Mouse (Mus musculus): ENCODE measurements around the gene Gm10803. TPM values are rescaled to one million over a fixed set of nuclear protein-coding genes. Genes with fewer than 3 reads are reported as not detected.

Gm10803 gene
- polyA plus RNA-seq, 1 experiment from 2014 or later, result not detected

GRCm38 (mm10) chr2:93581271-93581670 lies 20.9 kb downstream of the Gm10803 start:
- Histone ChIP-seq H3K27me3 (ENCODE audit: control insufficient read depth, insufficient read depth, low read depth, low read length) (no peaks in the 10 kb centered on the region), H3K4me3 (ENCODE audit: low read depth, low read length) (no peak overlapping the region), H3K4me2 (ENCODE audit: low read depth, low read length) (no peak overlapping the region), H3K9ac (ENCODE audit: low read depth, low read length) (no peak overlapping the region), H3K27ac (ENCODE audit: low read length) (no peak overlapping the region), H3K36me3 (ENCODE audit: control insufficient read depth, insufficient read depth) (no peaks in the 10 kb centered on the region), H3K4me1 (ENCODE audit: control insufficient read depth, low read depth, low read length) (no peaks in the 10 kb centered on the region), H3K9me3 (replicated peaks; ENCODE audit: control insufficient read depth, low read length) (no peaks in the 10 kb centered on the region)
- WGBS (ENCODE audit: insufficient replicate concordance), result 36% methylated on average over 3 of the region's 3 CpGs
- no peak for ATAC-seq (ENCODE audit: low read depth)

- Histone ChIP-seq H3K4me3 (ENCODE audit: low read depth, low read length) (no peak overlapping the region), H3K27me3 (ENCODE audit: control insufficient read depth, insufficient read depth, low read depth, low read length) (no peaks in the 10 kb centered on the region), H3K27ac (ENCODE audit: low read length) (no peak overlapping the region), H3K4me1 (ENCODE audit: control insufficient read depth, low read depth, low read length) (no peaks in the 10 kb centered on the region), H3K36me3 (ENCODE audit: control insufficient read depth, insufficient read depth) (no peaks in the 10 kb centered on the region), H3K9me3 (replicated peaks; ENCODE audit: control insufficient read depth, low read length) (no peaks in the 10 kb centered on the region), H3K9ac (ENCODE audit: low read depth, low read length) (no peak overlapping the region), H3K4me2 (ENCODE audit: low read depth, low read length) (no peak overlapping the region)
- 31% methylated on average over 1 of the region's 1 CpGs for WGBS (ENCODE audit: insufficient replicate concordance)
- no peak for ATAC-seq (ENCODE audit: low read depth)
Measured at GRCm38 (mm10) chr2:93585821-93586220, 25.5 kb downstream of the Gm10803 start.

GRCm38 (mm10) chr2:93587446-93587845 lies 27.1 kb downstream of the Gm10803 start:
- 61% methylated on average over 6 of the region's 6 CpGs for WGBS (ENCODE audit: insufficient replicate concordance)
- Histone ChIP-seq H3K36me3 (ENCODE audit: control insufficient read depth, insufficient read depth) (no peaks in the 10 kb centered on the region), H3K9me3 (replicated peaks; ENCODE audit: control insufficient read depth, low read length) (no peaks in the 10 kb centered on the region), H3K27ac (ENCODE audit: low read length) (no peak overlapping the region), H3K4me2 (ENCODE audit: low read depth, low read length) (no peak overlapping the region), H3K9ac (ENCODE audit: low read depth, low read length) (no peak overlapping the region), H3K4me3 (ENCODE audit: low read depth, low read length) (no peak overlapping the region), H3K4me1 (ENCODE audit: control insufficient read depth, low read depth, low read length) (no peaks in the 10 kb centered on the region), H3K27me3 (ENCODE audit: control insufficient read depth, insufficient read depth, low read depth, low read length) (no peaks in the 10 kb centered on the region)
- ATAC-seq (ENCODE audit: low read depth), result no peak

- Histone ChIP-seq H3K9me3 (replicated peaks; ENCODE audit: control insufficient read depth, low read length) (no peaks in the 10 kb centered on the region), H3K27me3 (ENCODE audit: control insufficient read depth, insufficient read depth, low read depth, low read length) (no peaks in the 10 kb centered on the region), H3K4me3 (ENCODE audit: low read depth, low read length) (no peak overlapping the region), H3K27ac (ENCODE audit: low read length) (no peak overlapping the region), H3K4me2 (ENCODE audit: low read depth, low read length) (no peak overlapping the region), H3K36me3 (ENCODE audit: control insufficient read depth, insufficient read depth) (no peaks in the 10 kb centered on the region), H3K9ac (ENCODE audit: low read depth, low read length) (no peak overlapping the region), H3K4me1 (ENCODE audit: control insufficient read depth, low read depth, low read length) (no peaks in the 10 kb centered on the region)
- 15% methylated on average over 4 of the region's 4 CpGs for WGBS (ENCODE audit: insufficient replicate concordance)
- no peak for ATAC-seq (ENCODE audit: low read depth)
Measured at GRCm38 (mm10) chr2:93589875-93590274, 29.5 kb downstream of the Gm10803 start.

GRCm38 (mm10) chr2:93591706-93592105 lies 31.3 kb downstream of the Gm10803 start:
- WGBS (ENCODE audit: insufficient replicate concordance), result 25% methylated on average over 2 of the region's 2 CpGs
- no peak for ATAC-seq (ENCODE audit: low read depth)

GRCm38 (mm10) chr2:93592164-93592790 lies 31.9 kb downstream of the Gm10803 start:
- H3K36me3 ChIP-seq (ENCODE audit: control insufficient read depth, insufficient read depth), result no peaks in the 10 kb centered on the region
- no peaks in the 10 kb centered on the region for H3K27me3 ChIP-seq (ENCODE audit: control insufficient read depth, insufficient read depth, low read depth, low read length)
- no peak overlapping the region for H3K4me2 ChIP-seq (ENCODE audit: low read depth, low read length)
- no peaks in the 10 kb centered on the region for H3K9me3 ChIP-seq (replicated peaks; ENCODE audit: control insufficient read depth, low read length)
- H3K4me1 ChIP-seq (ENCODE audit: control insufficient read depth, low read depth, low read length), result no peaks in the 10 kb centered on the region
- no peak overlapping the region for H3K9ac ChIP-seq (ENCODE audit: low read depth, low read length)
- H3K4me3 ChIP-seq (ENCODE audit: low read depth, low read length), result no peak overlapping the region
- 44% methylated on average over 11 of the region's 11 CpGs for WGBS (ENCODE audit: insufficient replicate concordance)
- H3K27ac ChIP-seq (ENCODE audit: low read length), result no peak overlapping the region
- ATAC-seq (ENCODE audit: low read depth), result no peak

More at GRCm38 (mm10) chr2:93591706-93592105, 31.3 kb downstream of the Gm10803 start:
- Histone ChIP-seq H3K4me2 (ENCODE audit: low read depth, low read length) (no peak overlapping the region), H3K4me1 (ENCODE audit: control insufficient read depth, low read depth, low read length) (no peaks in the 10 kb centered on the region), H3K27me3 (ENCODE audit: control insufficient read depth, insufficient read depth, low read depth, low read length) (no peaks in the 10 kb centered on the region), H3K9me3 (replicated peaks; ENCODE audit: control insufficient read depth, low read length) (no peaks in the 10 kb centered on the region), H3K27ac (ENCODE audit: low read length) (no peak overlapping the region), H3K36me3 (ENCODE audit: control insufficient read depth, insufficient read depth) (no peaks in the 10 kb centered on the region), H3K4me3 (ENCODE audit: low read depth, low read length) (no peak overlapping the region), H3K9ac (ENCODE audit: low read depth, low read length) (no peak overlapping the region)

- H3K9ac ChIP-seq (ENCODE audit: low read depth, low read length), result no peak overlapping the region
- H3K4me3 ChIP-seq (ENCODE audit: low read depth, low read length), result no peak overlapping the region
- H3K27ac ChIP-seq (ENCODE audit: low read length), result no peak overlapping the region
- H3K4me1 ChIP-seq (ENCODE audit: control insufficient read depth, low read depth, low read length), result no peaks in the 10 kb centered on the region
- ATAC-seq (ENCODE audit: low read depth), result no peak
- H3K4me2 ChIP-seq (ENCODE audit: low read depth, low read length), result no peak overlapping the region
- no peaks in the 10 kb centered on the region for H3K9me3 ChIP-seq (replicated peaks; ENCODE audit: control insufficient read depth, low read length)
- 62% methylated on average over 10 of the region's 10 CpGs for WGBS (ENCODE audit: insufficient replicate concordance)
- no peaks in the 10 kb centered on the region for H3K27me3 ChIP-seq (ENCODE audit: control insufficient read depth, insufficient read depth, low read depth, low read length)
- no peaks in the 10 kb centered on the region for H3K36me3 ChIP-seq (ENCODE audit: control insufficient read depth, insufficient read depth)
Measured at GRCm38 (mm10) chr2:93593121-93593520, 32.8 kb downstream of the Gm10803 start.

- Histone ChIP-seq H3K9ac (ENCODE audit: low read depth, low read length) (no peak overlapping the region), H3K4me2 (ENCODE audit: low read depth, low read length) (no peak overlapping the region), H3K36me3 (ENCODE audit: control insufficient read depth, insufficient read depth) (no peaks in the 10 kb centered on the region), H3K4me3 (ENCODE audit: low read depth, low read length) (no peak overlapping the region), H3K4me1 (ENCODE audit: control insufficient read depth, low read depth, low read length) (no peaks in the 10 kb centered on the region), H3K27me3 (ENCODE audit: control insufficient read depth, insufficient read depth, low read depth, low read length) (no peaks in the 10 kb centered on the region), H3K27ac (ENCODE audit: low read length) (no peak overlapping the region), H3K9me3 (replicated peaks; ENCODE audit: control insufficient read depth, low read length) (no peaks in the 10 kb centered on the region)
- WGBS (ENCODE audit: insufficient replicate concordance), result 73% methylated on average over 11 of the region's 11 CpGs
- no peak for ATAC-seq (ENCODE audit: low read depth)
Measured at GRCm38 (mm10) chr2:93597145-93597544, 36.8 kb downstream of the Gm10803 start.

GRCm38 (mm10) chr2:93599731-93600130 lies 39.4 kb downstream of the Gm10803 start:
- Histone ChIP-seq H3K36me3 (ENCODE audit: control insufficient read depth, insufficient read depth) (no peaks in the 10 kb centered on the region), H3K27me3 (ENCODE audit: control insufficient read depth, insufficient read depth, low read depth, low read length) (no peaks in the 10 kb centered on the region), H3K4me2 (ENCODE audit: low read depth, low read length) (no peak overlapping the region), H3K9me3 (replicated peaks; ENCODE audit: control insufficient read depth, low read length) (no peaks in the 10 kb centered on the region), H3K4me3 (ENCODE audit: low read depth, low read length) (no peak overlapping the region), H3K4me1 (ENCODE audit: control insufficient read depth, low read depth, low read length) (no peaks in the 10 kb centered on the region), H3K27ac (ENCODE audit: low read length) (no peak overlapping the region), H3K9ac (ENCODE audit: low read depth, low read length) (no peak overlapping the region)
- WGBS (ENCODE audit: insufficient replicate concordance), result 34% methylated on average over 9 of the region's 9 CpGs
- ATAC-seq (ENCODE audit: low read depth), result no peak

All from liver, embryonic 16.5 days (tissue).